Mouse (Mus musculus) embryonic facial prominence, embryonic 12.5 days (tissue): ENCODE results near the gene Phactr1. TPM values are rescaled to one million over a fixed set of nuclear protein-coding genes. Genes with fewer than 3 reads are reported as not detected.

Experiments
- ATAC-seq: fragments of 200-750 bp; cut with Nextera tagmentation; 2 replicates; pipeline ENCODE4 v1.8.0; 2017; ENCODE audit not compliant: insufficient number of reproducible peaks, insufficient read depth, low FRiP score, low TSS enrichment
- H3K27ac ChIP-seq: fragments of 300-500 bp; sonication (generic); 2 replicates; pipeline ENCODE4 v1.5.1; 2016; ENCODE audit warnings: mild to moderate bottlenecking
- H3K27me3 ChIP-seq: fragments of 300-500 bp; sonication (generic); 2 replicates; pipeline ENCODE4 v1.6.1; 2016; ENCODE audit warnings: mild to moderate bottlenecking, moderate library complexity
- H3K36me3 ChIP-seq: fragments of 300-500 bp; sonication (generic); 2 replicates; pipeline ENCODE4 v1.6.1; 2016; ENCODE audit warnings: mild to moderate bottlenecking
- H3K4me1 ChIP-seq: fragments of 300-500 bp; sonication (generic); 2 replicates; pipeline ENCODE4 v1.6.1; 2016
- H3K4me2 ChIP-seq: fragments of 300-500 bp; sonication (generic); replicated peaks from 2 replicates; pipeline ENCODE4 v1.6.1; 2016; ENCODE audit warnings: mild to moderate bottlenecking, moderate library complexity
- H3K4me3 ChIP-seq: fragments of 300-500 bp; sonication (generic); 2 replicates; pipeline ENCODE4 v1.5.1; 2016; ENCODE audit warnings: mild to moderate bottlenecking
- H3K9ac ChIP-seq: fragments of 300-500 bp; sonication (generic); 2 replicates; pipeline ENCODE4 v1.6.1; 2016; ENCODE audit warnings: mild to moderate bottlenecking, moderate library complexity
- H3K9me3 ChIP-seq: fragments of 300-500 bp; sonication (generic); 2 replicates; pipeline ENCODE4 v1.6.1; 2016; ENCODE audit warnings: mild to moderate bottlenecking, moderate library complexity
- WGBS: fragments of 180-500 bp; shearing (Covaris S2); methylation state at CpG from one replicate; pipeline ENCODE4 v1.1.7; 2016; 5-methylcytosine and 5-hydroxymethylcytosine counted together
- polyA plus RNA-seq: library from polyadenylated mRNA; unstranded; fragments of >200 nt; fragmentation: Nextera tagmentation; extraction: Ambion mirVana; gene quantifications from 2 replicates; pipeline ENCODE4 v1.2.1, GENCODE M21; 2016

The Phactr1 gene
- polyA plus RNA-seq, 1 experiment from 2014 or later = 16.1 TPM

DNA sequence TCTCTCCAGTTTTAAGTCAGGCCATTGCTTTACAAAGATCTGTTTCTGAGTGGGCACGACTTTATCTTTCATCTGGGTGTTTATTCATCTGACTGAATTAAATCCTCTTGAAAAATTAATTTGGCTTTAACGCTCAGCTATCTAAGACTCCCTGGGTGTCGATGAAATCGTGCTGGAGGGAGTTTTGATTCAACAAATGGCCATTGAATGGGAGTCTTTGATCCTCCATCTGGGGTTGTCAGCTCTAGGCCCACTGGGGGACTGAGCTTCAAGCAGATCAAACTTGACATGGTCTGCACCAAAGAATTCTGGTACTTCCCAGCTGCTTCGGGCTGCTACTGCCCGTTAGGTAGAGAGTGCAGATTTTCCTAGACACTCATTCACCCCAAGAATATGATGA, 374.7 kb downstream of the Phactr1 start:
- Histone ChIP-seq H3K4me1 (no peaks in the 10 kb centered on the region), H3K4me3 (no peak overlapping the region), H3K27ac (no peak overlapping the region), H3K36me3 (no peaks in the 10 kb centered on the region), H3K9me3 (no peaks in the 10 kb centered on the region), H3K9ac (no peak overlapping the region), H3K27me3 (no peaks in the 10 kb centered on the region), H3K4me2 (no peak overlapping the region)
- 54% methylated on average over 6 of the region's 6 CpGs for WGBS
- ATAC-seq = no peak

DNA sequence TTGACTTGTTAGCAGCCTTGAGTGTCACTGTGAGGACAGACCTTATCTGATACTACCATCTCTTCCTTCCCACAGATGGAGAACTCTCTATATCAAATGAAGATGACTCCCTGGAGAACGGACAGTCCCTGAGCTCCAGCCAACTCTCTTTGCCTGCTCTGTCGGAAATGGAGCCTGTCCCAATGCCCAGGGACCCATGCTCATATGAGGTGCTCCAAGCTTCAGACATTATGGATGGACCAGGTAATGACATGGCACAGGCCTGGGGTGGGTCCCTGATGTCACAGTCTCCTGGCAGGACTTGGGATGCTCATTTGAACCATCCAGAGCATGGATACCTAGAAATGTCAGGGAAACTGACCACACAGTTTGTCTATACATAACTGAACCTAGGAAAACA, 376.7 kb downstream of the Phactr1 start:
- no peak overlapping the region for H3K27ac ChIP-seq
- no peak overlapping the region for H3K4me2 ChIP-seq
- H3K9ac ChIP-seq = no peak overlapping the region
- ATAC-seq = no peak
- no peaks in the 10 kb centered on the region for H3K36me3 ChIP-seq
- whole genome bisulfite sequencing = 92% methylated on average over 2 of the region's 2 CpGs
- H3K27me3 ChIP-seq = no peaks in the 10 kb centered on the region
- no peaks in the 10 kb centered on the region for H3K9me3 ChIP-seq
- no peaks in the 10 kb centered on the region for H3K4me1 ChIP-seq
- no peak overlapping the region for H3K4me3 ChIP-seq

DNA sequence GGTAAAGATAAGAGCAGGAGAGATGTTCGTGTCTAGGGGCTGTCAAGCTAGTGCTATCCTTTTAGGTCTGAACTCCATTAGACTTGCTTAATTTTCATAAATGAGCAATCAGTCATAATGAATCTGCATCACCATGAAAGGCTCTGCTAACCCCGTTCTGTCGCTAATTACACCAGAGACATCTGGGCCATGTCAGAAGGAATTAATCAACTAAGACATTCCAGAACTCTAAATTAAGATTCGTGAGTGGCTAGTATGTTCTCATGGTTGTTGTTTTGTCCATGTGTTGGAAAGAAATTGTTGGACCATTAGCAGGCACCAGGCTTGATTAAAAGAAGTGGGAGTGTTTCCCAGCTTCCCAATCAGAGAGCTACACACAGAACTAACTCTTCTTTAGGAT, 382.9 kb downstream of the Phactr1 start:
- no peaks in the 10 kb centered on the region for H3K4me1 ChIP-seq
- H3K4me3 ChIP-seq = no peak overlapping the region
- H3K36me3 ChIP-seq = no peaks in the 10 kb centered on the region
- H3K9ac ChIP-seq = no peak overlapping the region
- no peak overlapping the region for H3K4me2 ChIP-seq
- H3K27ac ChIP-seq = no peak overlapping the region
- H3K9me3 ChIP-seq = no peaks in the 10 kb centered on the region
- ATAC-seq = no peak
- no peaks in the 10 kb centered on the region for H3K27me3 ChIP-seq
- WGBS = 46% methylated on average over 4 of the region's 4 CpGs

DNA sequence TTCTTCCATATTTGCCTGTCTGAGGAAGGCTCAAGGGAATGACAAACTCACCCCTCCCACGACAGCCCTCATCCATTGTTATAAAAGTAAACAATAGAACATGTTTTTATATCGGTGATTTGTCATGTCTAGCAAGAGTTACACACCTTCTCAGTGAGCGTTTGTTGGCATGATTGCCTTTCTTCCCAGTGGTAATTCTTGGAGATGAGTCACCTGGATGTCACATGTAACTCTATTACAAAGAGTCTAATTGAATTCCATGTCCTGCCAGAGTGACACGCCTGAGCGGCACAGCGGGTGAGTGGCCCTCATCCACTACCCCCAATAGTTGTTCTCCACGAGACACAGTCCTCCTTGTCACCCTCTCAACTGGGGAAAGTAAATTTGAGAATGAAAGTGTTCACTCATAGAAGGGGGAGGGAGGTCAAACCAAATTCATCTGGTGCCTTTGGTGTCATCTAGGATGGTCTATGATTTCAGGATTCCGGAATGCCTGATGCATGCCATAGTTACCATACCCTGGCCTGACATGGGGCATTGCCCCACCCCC, 388.4 kb downstream of the Phactr1 start:
- H3K4me3 ChIP-seq = no peak overlapping the region
- ATAC-seq = no peak
- no peak overlapping the region for H3K9ac ChIP-seq
- WGBS = 82% methylated on average over 8 of the region's 8 CpGs
- H3K27ac ChIP-seq = no peak overlapping the region
- H3K4me2 ChIP-seq = no peak overlapping the region
- H3K4me1 ChIP-seq = no peaks in the 10 kb centered on the region
- no peaks in the 10 kb centered on the region for H3K27me3 ChIP-seq
- no peaks in the 10 kb centered on the region for H3K36me3 ChIP-seq
- H3K9me3 ChIP-seq = no peaks in the 10 kb centered on the region

GRCm38 (mm10) chr13:43070496-43070895, 390.1 kb downstream of the Phactr1 start:
- no peak overlapping the region for H3K27ac ChIP-seq
- no peaks in the 10 kb centered on the region for H3K9me3 ChIP-seq
- no peak for ATAC-seq
- no peak overlapping the region for H3K9ac ChIP-seq
- no peaks in the 10 kb centered on the region for H3K36me3 ChIP-seq
- no peaks in the 10 kb centered on the region for H3K27me3 ChIP-seq
- 76% methylated on average over 4 of the region's 4 CpGs for WGBS
- H3K4me3 ChIP-seq = no peak overlapping the region
- no peaks in the 10 kb centered on the region for H3K4me1 ChIP-seq
- no peak overlapping the region for H3K4me2 ChIP-seq

DNA sequence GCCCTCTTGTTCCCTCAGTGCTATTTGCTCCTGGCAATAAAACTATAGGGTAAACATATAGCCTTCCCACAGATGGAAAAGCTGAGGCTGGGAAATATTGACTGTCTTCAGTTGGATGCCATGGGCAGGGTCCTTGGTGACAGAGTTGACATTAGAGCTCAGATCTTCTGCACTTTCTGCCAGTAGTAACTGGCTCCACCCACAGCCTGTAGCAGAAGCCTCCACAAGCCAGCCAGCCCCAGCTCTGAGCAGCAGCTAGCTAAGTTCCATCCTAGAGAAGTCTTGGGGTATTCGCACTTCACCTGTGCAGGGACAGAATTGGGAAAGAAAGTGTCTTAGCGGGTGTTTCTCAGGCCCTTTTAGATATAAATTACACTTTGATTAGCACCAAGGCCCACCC, 390.5 kb downstream of the Phactr1 start:
- no peak overlapping the region for H3K4me2 ChIP-seq
- H3K4me1 ChIP-seq = no peaks in the 10 kb centered on the region
- H3K9ac ChIP-seq = no peak overlapping the region
- H3K27ac ChIP-seq = no peak overlapping the region
- H3K36me3 ChIP-seq = no peaks in the 10 kb centered on the region
- no peaks in the 10 kb centered on the region for H3K27me3 ChIP-seq
- no peaks in the 10 kb centered on the region for H3K9me3 ChIP-seq
- no peak for ATAC-seq
- no peak overlapping the region for H3K4me3 ChIP-seq
- 94% methylated on average over 2 of the region's 2 CpGs for WGBS

GRCm38 (mm10) chr13:43075456-43075855, 395.0 kb downstream of the Phactr1 start:
- Histone ChIP-seq H3K9me3 (no peaks in the 10 kb centered on the region), H3K4me1 (no peaks in the 10 kb centered on the region), H3K4me3 (no peak overlapping the region), H3K4me2 (no peak overlapping the region), H3K27me3 (no peaks in the 10 kb centered on the region), H3K36me3 (no peaks in the 10 kb centered on the region), H3K9ac (no peak overlapping the region), H3K27ac (no peak overlapping the region)
- no peak for ATAC-seq
- WGBS = 80% methylated on average over 6 of the region's 6 CpGs

DNA sequence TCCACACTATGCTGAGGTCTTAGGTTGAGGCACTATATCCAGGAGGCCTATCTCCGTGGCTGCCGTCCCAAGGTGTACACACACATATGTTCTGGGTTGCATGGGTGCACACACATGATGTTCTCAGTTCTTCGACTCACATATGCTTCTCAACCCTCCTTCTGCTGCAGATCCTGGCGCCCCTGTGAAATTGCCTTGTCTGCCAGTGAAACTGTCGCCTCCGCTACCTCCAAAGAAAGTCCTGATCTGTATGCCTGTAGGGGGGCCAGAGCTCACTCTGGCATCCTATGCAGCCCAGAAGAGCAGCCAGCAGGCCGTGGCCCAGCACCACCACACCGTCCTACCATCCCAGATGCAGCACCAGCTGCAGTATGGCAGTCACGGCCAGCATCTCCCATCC, 397.1 kb downstream of the Phactr1 start:
- H3K4me1 ChIP-seq = no peaks in the 10 kb centered on the region
- WGBS = 90% methylated on average over 9 of the region's 9 CpGs

DNA sequence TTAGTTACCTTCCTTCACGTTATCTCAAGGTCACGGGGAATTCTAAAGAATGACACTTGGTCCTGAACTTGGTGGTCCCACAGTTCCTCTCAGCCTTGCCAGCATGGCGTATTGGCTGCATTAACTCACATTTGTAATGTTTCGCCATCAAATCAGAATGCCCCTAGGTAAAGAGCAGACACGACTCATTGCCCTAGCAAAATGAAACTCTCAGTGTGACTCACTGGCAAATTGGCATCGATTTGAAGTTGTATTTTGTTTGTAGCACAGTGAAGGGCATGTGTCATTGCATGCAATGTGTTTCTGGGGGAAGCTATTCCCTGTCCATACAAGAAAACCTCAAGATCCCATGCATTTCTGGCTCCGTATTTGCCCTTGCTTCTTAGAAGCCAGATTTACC, 404.8 kb downstream of the Phactr1 start:
- WGBS = 86% methylated on average over 7 of the region's 7 CpGs
- Histone ChIP-seq H3K27ac (no peak overlapping the region), H3K4me3 (no peak overlapping the region), H3K27me3 (no peaks in the 10 kb centered on the region), H3K9ac (no peak overlapping the region), H3K9me3 (no peaks in the 10 kb centered on the region), H3K4me2 (no peak overlapping the region), H3K36me3 (no peaks in the 10 kb centered on the region), H3K4me1 (no peaks in the 10 kb centered on the region)
- no peak for ATAC-seq

More for the DNA sequence above, 397.1 kb downstream of the Phactr1 start:
- Histone ChIP-seq H3K4me3 (no peak overlapping the region), H3K9me3 (no peaks in the 10 kb centered on the region), H3K27me3 (no peaks in the 10 kb centered on the region), H3K36me3 (no peaks in the 10 kb centered on the region), H3K27ac (no peak overlapping the region), H3K4me2 (no peak overlapping the region), H3K9ac (no peak overlapping the region)
- no peak for ATAC-seq

GRCm38 (mm10) chr13:43094365-43094764, 413.9 kb downstream of the Phactr1 start:
- no peaks in the 10 kb centered on the region for H3K27me3 ChIP-seq
- H3K9ac ChIP-seq = no peak overlapping the region
- no peak for ATAC-seq
- no peaks in the 10 kb centered on the region; the same call in 1 of the 2 replicates for H3K4me1 ChIP-seq
- H3K4me2 ChIP-seq = no peak overlapping the region
- 46% methylated on average over 7 of the region's 7 CpGs for WGBS
- H3K4me3 ChIP-seq = no peak overlapping the region
- no peaks in the 10 kb centered on the region for H3K36me3 ChIP-seq
- H3K9me3 ChIP-seq = no peaks in the 10 kb centered on the region
- no peak overlapping the region for H3K27ac ChIP-seq

DNA sequence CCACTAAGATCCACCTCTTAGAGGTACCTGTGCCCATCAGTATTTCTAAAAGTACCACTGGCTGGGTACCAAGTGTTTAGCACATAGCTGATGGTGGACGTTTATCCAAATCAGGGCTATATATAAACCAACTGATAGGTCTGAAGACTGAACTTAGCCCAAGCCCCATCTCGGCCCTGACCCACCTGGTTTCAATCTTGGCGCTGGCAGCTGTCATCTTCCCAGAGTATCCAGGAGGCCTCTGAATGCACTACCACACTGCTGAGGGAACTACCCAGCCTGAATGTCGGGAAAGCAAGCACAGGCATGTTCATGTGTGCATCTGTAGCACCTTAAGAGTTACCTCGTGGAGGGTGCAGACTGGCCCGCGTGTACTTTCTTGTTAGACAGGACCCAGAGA, 422.5 kb downstream of the Phactr1 start:
- Histone ChIP-seq H3K27me3 (no peaks in the 10 kb centered on the region), H3K36me3 (no peaks in the 10 kb centered on the region), H3K9me3 (no peaks in the 10 kb centered on the region), H3K4me1 (no peaks in the 10 kb centered on the region), H3K4me2 (no peak overlapping the region), H3K9ac (no peak overlapping the region), H3K4me3 (no peak overlapping the region), H3K27ac (no peak overlapping the region)
- ATAC-seq = no peak
- 64% methylated on average over 7 of the region's 7 CpGs for WGBS

- H3K9ac ChIP-seq = no peak overlapping the region
- H3K27ac ChIP-seq = no peak overlapping the region
- H3K4me1 ChIP-seq = no peaks in the 10 kb centered on the region
- ATAC-seq = no peak
- no peaks in the 10 kb centered on the region for H3K36me3 ChIP-seq
- WGBS = 93% methylated on average over 9 of the region's 9 CpGs
- no peaks in the 10 kb centered on the region for H3K9me3 ChIP-seq
- no peak overlapping the region for H3K4me3 ChIP-seq
- no peaks in the 10 kb centered on the region for H3K27me3 ChIP-seq
- no peak overlapping the region for H3K4me2 ChIP-seq
Measured at GRCm38 (mm10) chr13:43104496-43104895, 424.1 kb downstream of the Phactr1 start.

DNA sequence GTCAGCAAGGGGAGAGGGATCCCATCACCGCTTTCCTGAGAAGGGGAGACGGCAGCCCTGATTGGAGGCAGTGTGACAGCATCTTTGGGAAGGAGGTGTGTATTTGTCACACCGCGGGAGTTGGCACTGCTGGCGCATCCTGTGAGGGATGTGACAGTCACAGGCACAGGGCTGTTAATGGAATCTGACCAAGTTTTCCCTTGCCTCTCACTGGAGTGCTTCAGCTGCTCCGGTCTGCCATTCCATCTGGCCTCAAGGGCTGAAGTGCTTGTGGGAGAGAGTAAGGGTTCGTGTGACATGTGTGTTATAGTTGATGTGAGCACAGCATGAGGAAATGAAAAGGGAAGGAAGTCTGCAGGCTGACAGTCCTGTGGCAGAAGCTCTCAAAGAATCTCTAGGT, 431.9 kb downstream of the Phactr1 start:
- H3K9me3 ChIP-seq = 0 out of 2 replicates have a peak, but pooled peaks cover 4% of the 10 kb centered on the region

More for the DNA sequence above, 431.9 kb downstream of the Phactr1 start:
- no peaks in the 10 kb centered on the region for H3K36me3 ChIP-seq
- 70% methylated on average over 7 of the region's 7 CpGs for WGBS
- H3K4me1 ChIP-seq = no peaks in the 10 kb centered on the region
- H3K4me3 ChIP-seq = no peak overlapping the region
- ATAC-seq = no peak
- no peak overlapping the region for H3K9ac ChIP-seq
- H3K4me2 ChIP-seq = no peak overlapping the region
- no peaks in the 10 kb centered on the region for H3K27me3 ChIP-seq
- H3K27ac ChIP-seq = no peak overlapping the region
